Mouse (Mus musculus): Measurements from ENCODE around the gene Me1. TPM values are rescaled to one million over a fixed set of nuclear protein-coding genes. Genes with fewer than 3 reads are reported as not detected.

Me1 gene
- polyA plus RNA-seq, 2 experiments, result 21.1 to 23.5 TPM

GRCm38 (mm10) chr9:86627745-86628496 is 67.8 kb downstream of the Me1 start:
- Histone ChIP-seq H3K9ac (ENCODE audit: low read depth, low read length, severe bottlenecking) (no peak overlapping the region), H3K4me2 (replicated peaks; ENCODE audit: low read depth, low read length, severe bottlenecking) (no peak overlapping the region), H3K36me3 (ENCODE audit: control insufficient read depth, insufficient read depth, low read length) (no peaks in the 10 kb centered on the region), H3K9me3 (ENCODE audit: control insufficient read depth, low read length) (no peaks in the 10 kb centered on the region), H3K27ac (replicated peaks; ENCODE audit: low read depth, low read length) (no peak overlapping the region), H3K27me3 (ENCODE audit: control insufficient read depth, insufficient read depth, low read length) (no peaks in the 10 kb centered on the region), H3K4me1 (ENCODE audit: control insufficient read depth, insufficient read depth, low read length) (no peaks in the 10 kb centered on the region), H3K4me3 (replicated peaks; ENCODE audit: low read length) (no peak overlapping the region)
- no peak for TF ChIP-seq POLR2A (IDR thresholded peaks at IDR 0.05; ENCODE audit: borderline replicate concordance, extremely low read depth, insufficient read depth, insufficient read length)
- ATAC-seq (ENCODE audit: low FRiP score, low read depth), result no peak
- WGBS, result 83% methylated on average over 10 of the region's 10 CpGs
- no peak for DNase-seq (ENCODE audit: low spot score)

- H3K9me3 ChIP-seq (ENCODE audit: control insufficient read depth, low read length), result no peaks in the 10 kb centered on the region
- TF ChIP-seq POLR2A (IDR thresholded peaks at IDR 0.05; ENCODE audit: borderline replicate concordance, extremely low read depth, insufficient read depth, insufficient read length), result no peak
- no peak overlapping the region for H3K9ac ChIP-seq (ENCODE audit: low read depth, low read length, severe bottlenecking)
- no peaks in the 10 kb centered on the region for H3K4me1 ChIP-seq (ENCODE audit: control insufficient read depth, insufficient read depth, low read length)
- no peaks in the 10 kb centered on the region for H3K27me3 ChIP-seq (ENCODE audit: control insufficient read depth, insufficient read depth, low read length)
- 69% methylated on average over 3 of the region's 3 CpGs for WGBS
- no peak overlapping the region for H3K4me3 ChIP-seq (replicated peaks; ENCODE audit: low read length)
- no peak overlapping the region for H3K4me2 ChIP-seq (replicated peaks; ENCODE audit: low read depth, low read length, severe bottlenecking)
- no peak for DNase-seq (ENCODE audit: low spot score)
- no peak for ATAC-seq (ENCODE audit: low FRiP score, low read depth)
- H3K27ac ChIP-seq (replicated peaks; ENCODE audit: low read depth, low read length), result no peak overlapping the region
- no peaks in the 10 kb centered on the region for H3K36me3 ChIP-seq (ENCODE audit: control insufficient read depth, insufficient read depth, low read length)
Measured at GRCm38 (mm10) chr9:86626906-86627305, 68.8 kb downstream of the Me1 start.

GRCm38 (mm10) chr9:86624781-86625180 is 71.0 kb downstream of the Me1 start:
- Histone ChIP-seq H3K4me3 (replicated peaks; ENCODE audit: low read length) (no peak overlapping the region), H3K9me3 (ENCODE audit: control insufficient read depth, low read length) (no peaks in the 10 kb centered on the region), H3K27ac (replicated peaks; ENCODE audit: low read depth, low read length) (no peak overlapping the region), H3K4me1 (ENCODE audit: control insufficient read depth, insufficient read depth, low read length) (no peaks in the 10 kb centered on the region), H3K9ac (ENCODE audit: low read depth, low read length, severe bottlenecking) (no peak overlapping the region), H3K27me3 (ENCODE audit: control insufficient read depth, insufficient read depth, low read length) (no peaks in the 10 kb centered on the region), H3K36me3 (ENCODE audit: control insufficient read depth, insufficient read depth, low read length) (no peaks in the 10 kb centered on the region), H3K4me2 (replicated peaks; ENCODE audit: low read depth, low read length, severe bottlenecking) (no peak overlapping the region)
- ATAC-seq (ENCODE audit: low FRiP score, low read depth) (no peak), DNase-seq (ENCODE audit: low spot score) (no peak)
- TF ChIP-seq POLR2A (IDR thresholded peaks at IDR 0.05; ENCODE audit: borderline replicate concordance, extremely low read depth, insufficient read depth, insufficient read length), result no peak
- WGBS, result 68% methylated on average over 6 of the region's 6 CpGs

GRCm38 (mm10) chr9:86624039-86624438 is 71.7 kb downstream of the Me1 start:
- no peaks in the 10 kb centered on the region for H3K9me3 ChIP-seq (ENCODE audit: control insufficient read depth, low read length)
- no peaks in the 10 kb centered on the region for H3K36me3 ChIP-seq (ENCODE audit: control insufficient read depth, insufficient read depth, low read length)
- no peak overlapping the region for H3K4me2 ChIP-seq (replicated peaks; ENCODE audit: low read depth, low read length, severe bottlenecking)
- H3K4me1 ChIP-seq (ENCODE audit: control insufficient read depth, insufficient read depth, low read length), result no peaks in the 10 kb centered on the region
- DNase-seq (ENCODE audit: low spot score) (no peak), ATAC-seq (ENCODE audit: low FRiP score, low read depth) (no peak)
- no peak overlapping the region for H3K27ac ChIP-seq (replicated peaks; ENCODE audit: low read depth, low read length)
- no peaks in the 10 kb centered on the region for H3K27me3 ChIP-seq (ENCODE audit: control insufficient read depth, insufficient read depth, low read length)
- no peak overlapping the region for H3K9ac ChIP-seq (ENCODE audit: low read depth, low read length, severe bottlenecking)
- 66% methylated on average over 12 of the region's 12 CpGs for WGBS
- H3K4me3 ChIP-seq (replicated peaks; ENCODE audit: low read length), result no peak overlapping the region
- TF ChIP-seq POLR2A (IDR thresholded peaks at IDR 0.05; ENCODE audit: borderline replicate concordance, extremely low read depth, insufficient read depth, insufficient read length), result no peak

- 86% methylated on average over 2 of the region's 2 CpGs for WGBS
Measured at GRCm38 (mm10) chr9:86622062-86622461, 73.7 kb downstream of the Me1 start.

More at GRCm38 (mm10) chr9:86622062-86622461, 73.7 kb downstream of the Me1 start:
- H3K36me3 ChIP-seq (ENCODE audit: control insufficient read depth, insufficient read depth, low read length), result no peaks in the 10 kb centered on the region
- DNase-seq (ENCODE audit: low spot score), result no peak
- H3K4me3 ChIP-seq (replicated peaks; ENCODE audit: low read length), result no peak overlapping the region
- H3K9ac ChIP-seq (ENCODE audit: low read depth, low read length, severe bottlenecking), result no peak overlapping the region
- H3K27me3 ChIP-seq (ENCODE audit: control insufficient read depth, insufficient read depth, low read length), result no peaks in the 10 kb centered on the region
- H3K4me2 ChIP-seq (replicated peaks; ENCODE audit: low read depth, low read length, severe bottlenecking), result no peak overlapping the region
- no peak overlapping the region for H3K27ac ChIP-seq (replicated peaks; ENCODE audit: low read depth, low read length)
- no peak for ATAC-seq (ENCODE audit: low FRiP score, low read depth)
- peaks cover under 1% of the 10 kb centered on the region; the same call in 1 of the 2 replicates for H3K4me1 ChIP-seq (ENCODE audit: control insufficient read depth, insufficient read depth, low read length)
- no peak for TF ChIP-seq POLR2A (IDR thresholded peaks at IDR 0.05; ENCODE audit: borderline replicate concordance, extremely low read depth, insufficient read depth, insufficient read length)
- no peaks in the 10 kb centered on the region for H3K9me3 ChIP-seq (ENCODE audit: control insufficient read depth, low read length)

Data from limb, embryonic 14.5 days (tissue).